Mouse (Mus musculus): ENCODE measurements around the gene Psme1.
A peak's percentile ranks its signal among the peaks of the same experiment; 100 is the strongest.

Gene Psme1

DNA sequence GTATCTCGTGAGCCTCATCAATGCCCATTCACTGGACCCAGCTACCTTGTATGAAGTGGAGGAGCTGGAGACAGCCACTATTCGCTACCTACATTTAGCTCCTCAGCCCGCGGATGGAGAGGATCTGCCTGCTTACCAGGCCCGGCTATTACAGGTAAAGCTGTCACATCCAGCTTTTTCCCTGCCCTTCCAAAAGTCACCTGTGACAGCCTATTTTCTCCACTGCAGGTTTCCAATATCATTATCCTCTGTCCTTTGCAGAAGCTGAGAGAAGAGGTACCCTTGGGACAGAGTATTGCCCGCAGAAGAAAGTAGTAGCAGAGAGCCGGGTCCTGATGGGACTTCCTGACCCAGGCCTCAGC lies 25.3 kb downstream of the Psme1 start, which contains the start of gene Irf9:
Gene Irf9, plus strand, starts transcription at position 301 of the 362 bp plus-strand sequence.
- DNase-seq (ENCODE audit: low spot score) = no peak

- DNase-seq (ENCODE audit: low spot score) = peak; percentile 97
These were observed 26.0 kb downstream of the Psme1 start for GRCm38 (mm10) chr14:55603633-55604576.

DNA sequence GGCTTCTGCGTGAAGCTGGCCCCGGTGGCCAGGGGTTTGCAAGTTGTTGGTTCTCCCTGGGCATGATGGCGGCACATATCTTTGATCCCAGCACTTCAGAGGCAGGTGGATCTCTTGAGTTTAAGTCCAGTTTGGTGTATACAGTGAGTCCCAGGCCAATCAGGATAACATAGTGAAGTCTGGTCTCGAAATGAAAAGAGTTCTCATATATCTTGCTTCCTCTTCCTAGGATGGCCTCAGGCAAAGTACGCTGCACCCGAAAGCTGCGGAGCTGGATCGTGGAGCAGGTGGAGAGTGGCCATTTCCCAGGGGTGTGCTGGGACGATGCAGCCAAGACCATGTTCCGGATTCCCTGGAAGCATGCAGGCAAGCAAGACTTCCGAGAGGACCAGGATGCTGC lies 26.9 kb downstream of the Psme1 start:
- DNase-seq (ENCODE audit: low spot score) = no peak

DNA sequence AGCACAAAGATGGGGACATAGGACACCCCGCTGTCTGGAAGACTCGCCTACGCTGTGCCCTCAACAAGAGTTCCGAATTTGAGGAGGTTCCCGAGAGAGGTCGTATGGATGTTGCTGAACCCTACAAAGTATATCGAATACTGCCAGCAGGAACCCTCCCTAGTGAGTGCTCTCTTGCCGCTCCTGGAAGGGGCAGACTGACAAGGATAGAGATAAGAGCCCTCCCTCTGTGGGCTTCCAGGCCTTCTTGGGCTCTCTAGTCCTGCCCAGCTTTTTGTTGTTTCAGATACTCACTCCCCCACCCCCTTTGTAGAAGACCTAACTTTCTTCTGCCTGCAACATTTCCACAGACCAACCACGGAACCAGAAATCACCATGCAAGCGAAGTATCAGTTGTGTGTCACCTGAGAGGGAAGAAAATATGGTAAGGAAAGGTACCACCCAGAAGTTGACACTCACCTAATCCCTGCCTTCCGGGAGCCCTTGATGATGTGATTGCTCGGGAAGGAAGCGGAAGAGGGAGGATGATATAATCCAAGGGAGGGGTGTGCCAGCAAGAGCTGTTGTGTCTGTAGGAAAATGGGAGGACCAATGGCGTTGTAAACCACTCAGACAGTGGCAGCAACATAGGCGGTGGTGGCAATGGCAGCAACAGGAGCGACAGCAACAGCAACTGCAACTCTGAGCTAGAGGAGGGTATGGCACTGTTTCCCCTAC lies 28.0 kb downstream of the Psme1 start:
- no peak for DNase-seq (ENCODE audit: low spot score)

- DNase-seq (ENCODE audit: low spot score) = no peak
These were observed 30.4 kb downstream of the Psme1 start for GRCm38 (mm10) chr14:55608339-55608738.

DNA sequence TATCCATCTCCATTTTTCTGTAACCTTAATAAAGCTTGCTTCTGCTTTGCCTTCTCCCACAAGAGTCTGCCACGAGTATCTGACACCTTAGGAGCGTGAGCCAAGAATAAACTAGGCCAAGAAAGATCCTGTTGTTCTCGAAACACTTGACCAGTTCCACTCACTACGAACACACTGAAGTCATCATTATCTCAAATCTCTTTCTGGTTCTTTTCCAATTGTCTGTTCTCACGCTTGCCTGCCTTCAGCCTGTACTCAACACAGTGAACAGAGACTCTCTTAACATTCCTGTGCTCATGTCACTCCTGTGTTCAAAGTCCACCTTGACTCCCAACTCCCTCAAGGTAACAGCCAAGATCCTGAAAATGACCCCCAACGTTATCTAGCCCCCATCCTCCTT lies 35.4 kb downstream of the Psme1 start:
- DNase-seq (ENCODE audit: low spot score) = no peak

- DNase-seq (ENCODE audit: low spot score) = no peak
These were observed 36.7 kb downstream of the Psme1 start for GRCm38 (mm10) chr14:55614565-55615178.

GRCm38 (mm10) chr14:55615876-55616275 lies 38.0 kb downstream of the Psme1 start:
- DNase-seq (ENCODE audit: low spot score) = no peak

GRCm38 (mm10) chr14:55616844-55617243 lies 38.9 kb downstream of the Psme1 start:
- no peak for DNase-seq (ENCODE audit: low spot score)

DNA sequence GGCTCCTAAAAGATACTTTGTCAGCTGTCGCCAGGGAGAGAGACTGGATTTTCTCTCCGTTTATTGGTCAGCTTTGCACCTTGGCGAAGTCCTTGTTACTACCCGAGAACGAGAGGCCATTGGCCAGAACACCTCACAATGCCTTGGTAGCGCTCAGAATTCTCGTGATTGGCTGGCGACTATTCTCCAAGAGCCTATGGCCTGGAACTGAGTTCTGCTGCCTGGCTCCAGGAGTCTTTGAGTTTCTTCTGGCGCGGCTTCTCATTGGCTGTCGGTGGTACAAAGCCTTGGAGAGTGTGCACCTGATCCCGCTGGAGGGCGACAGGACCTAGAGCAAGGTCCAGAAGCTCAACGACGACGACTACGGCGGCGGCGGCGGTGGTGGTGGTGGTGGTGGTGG lies 39.9 kb downstream of the Psme1 start, which contains the start of gene Rec8:
Gene Rec8, plus strand, starts transcription at position 216 of the 400 bp plus-strand sequence.
- DNase-seq (ENCODE audit: low spot score) = peak; percentile 47

DNA sequence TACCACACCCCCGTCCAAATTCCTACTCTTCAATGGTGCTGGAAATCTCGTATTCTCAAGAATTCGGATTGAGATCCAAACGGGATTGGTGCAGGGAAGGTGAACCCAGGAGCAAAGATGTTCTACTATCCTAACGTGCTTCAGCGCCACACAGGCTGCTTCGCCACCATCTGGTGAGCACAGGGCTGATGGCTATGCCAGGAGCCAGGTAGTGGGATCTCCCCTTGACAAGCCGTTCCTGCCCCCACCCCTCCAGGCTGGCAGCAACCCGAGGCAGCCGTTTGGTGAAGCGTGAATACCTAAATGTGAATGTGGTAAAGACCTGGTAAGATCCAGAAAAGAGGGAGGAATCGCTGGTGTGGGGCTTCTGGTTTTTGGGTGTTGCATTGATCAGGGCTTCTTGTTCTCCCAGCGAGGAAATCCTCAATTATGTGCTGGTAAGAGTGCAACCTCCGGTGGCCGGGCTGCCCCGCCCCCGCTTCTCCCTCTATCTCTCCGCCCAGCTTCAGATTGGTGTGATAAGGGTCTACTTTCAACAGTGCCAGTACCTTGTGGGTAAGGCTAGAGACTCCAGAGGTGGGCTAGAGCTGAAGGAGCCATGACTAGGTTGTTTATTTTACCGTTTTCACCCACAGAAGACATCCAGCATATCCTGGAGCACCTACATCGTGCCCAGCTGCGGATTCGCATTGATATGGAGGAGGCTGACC lies 40.7 kb downstream of the Psme1 start:
- no peak for DNase-seq (ENCODE audit: low spot score)

DNA sequence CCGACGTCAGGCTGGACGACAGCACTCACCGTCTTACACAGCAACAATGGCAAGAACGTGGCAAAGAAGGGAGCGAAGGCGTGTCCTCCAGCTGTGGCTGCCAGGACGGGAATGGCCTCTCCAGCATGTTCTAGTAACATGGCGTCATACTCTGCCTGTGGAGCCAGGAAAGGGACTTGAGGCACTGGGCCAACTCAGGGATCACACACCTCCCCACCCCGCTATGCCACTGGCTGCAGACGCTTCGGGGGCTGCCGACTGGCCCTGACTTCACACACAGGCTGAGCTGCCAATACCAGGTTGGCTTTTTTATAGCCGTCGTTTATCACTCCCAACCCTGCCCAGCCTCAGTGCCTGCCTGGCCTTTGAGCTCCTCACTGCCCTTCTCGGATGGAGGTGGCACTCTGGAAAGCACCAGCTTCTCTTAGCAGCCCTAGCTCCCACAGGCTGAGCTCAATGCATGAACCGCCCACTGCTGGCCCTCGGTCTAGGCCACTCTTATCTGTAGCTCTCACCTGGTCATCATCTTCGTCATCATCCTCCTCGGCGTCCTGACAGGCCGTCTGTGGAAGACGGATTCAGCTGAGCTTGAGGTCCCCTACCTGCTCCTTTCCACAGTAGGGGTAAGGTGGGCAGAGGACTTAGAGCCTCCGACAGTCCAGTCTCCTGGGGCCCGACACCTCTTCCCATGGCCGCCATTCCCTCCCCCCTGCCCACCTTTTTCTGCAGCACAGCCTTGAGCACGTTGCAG lies 50.3 kb downstream of the Psme1 start:
- DNase-seq (ENCODE audit: low spot score) = no peak

DNA sequence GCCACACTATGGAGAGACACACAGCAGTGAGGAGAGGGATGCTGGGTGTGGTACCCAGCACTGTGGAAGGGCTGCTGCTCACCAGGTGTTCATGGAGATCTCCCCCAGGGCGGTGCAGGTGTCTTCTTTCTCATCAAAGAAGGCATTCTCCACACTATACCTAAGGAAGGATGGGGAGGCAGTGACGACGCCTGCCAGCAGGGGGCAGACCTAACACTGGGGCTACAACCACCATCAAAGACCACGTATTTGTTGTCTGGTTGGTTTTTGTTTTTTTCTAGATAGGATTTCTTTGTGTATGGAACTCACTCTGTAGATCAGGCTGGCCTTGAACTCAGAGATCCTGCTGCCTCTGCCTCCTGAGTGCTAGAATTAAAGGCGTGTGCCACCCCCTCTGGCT lies 51.4 kb downstream of the Psme1 start:
- DNase-seq (ENCODE audit: low spot score) = peak; percentile 51

All from lung, postnatal 25 days (tissue).